Mouse (Mus musculus): ENCODE results near the gene Rasgrf1. TPM values are rescaled to one million over a fixed set of nuclear protein-coding genes. Genes with fewer than 3 reads are reported as not detected.

The Rasgrf1 gene
- polyA plus RNA-seq (2012; rRNA removed), result 124 and 142 TPM in 2 replicates

DNA sequence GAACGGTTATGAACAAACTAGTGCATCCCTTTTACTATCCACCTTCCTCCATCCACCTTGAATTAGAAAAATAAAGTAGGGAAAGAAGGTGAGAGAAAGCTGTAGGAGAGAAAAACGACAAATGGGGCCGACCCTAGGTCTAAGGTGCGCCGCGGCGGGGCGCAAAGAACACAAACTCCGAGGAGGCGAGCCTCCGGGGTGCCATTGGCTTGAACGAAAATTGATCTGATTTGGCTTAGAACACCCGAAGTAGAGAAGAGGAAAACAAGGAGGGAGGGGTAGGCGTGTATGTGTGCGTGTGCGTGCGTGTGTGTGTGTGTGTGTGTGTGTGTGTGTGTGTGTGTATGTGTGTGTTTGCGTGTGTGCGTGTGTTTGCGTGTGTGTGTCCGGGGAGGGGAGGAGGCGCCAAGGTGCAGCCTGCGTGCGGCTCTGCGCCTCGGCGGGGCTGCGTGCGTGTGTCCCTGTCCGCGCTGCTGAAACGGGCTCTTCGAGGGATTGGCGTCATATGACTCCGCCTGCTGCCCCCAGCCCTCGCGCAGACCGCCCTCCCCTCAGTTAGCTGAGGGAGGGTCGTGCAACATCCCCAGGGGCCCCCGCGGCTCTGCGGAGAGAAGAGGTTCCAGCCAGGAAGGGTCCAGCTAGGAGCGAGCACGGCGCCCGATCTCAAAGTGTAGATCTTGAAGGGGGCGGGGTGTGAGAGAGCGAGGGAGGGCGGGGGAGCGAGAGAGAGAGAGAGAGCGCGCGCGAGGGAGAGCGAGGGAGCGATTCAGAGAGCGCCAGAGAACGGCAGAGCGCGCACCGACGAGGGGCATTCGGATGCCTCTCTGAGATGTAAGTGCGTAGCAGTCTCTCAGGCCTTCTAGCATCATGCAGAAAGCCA lies at the start of gene Rasgrf1:
Rasgrf1 (plus strand) TSS at position 778 of the 880 bp plus-strand sequence.
- TF ChIP-seq CTCF (IDR thresholded peaks at IDR 0.05; ENCODE audit: extremely low read depth, insufficient read depth, low read length) (no peak), POLR2A (IDR thresholded peaks at IDR 0.05; ENCODE audit: extremely low read depth, insufficient read depth, low read length) (peak; percentile 88)
- H3K4me3 ChIP-seq (ENCODE audit: insufficient read depth, low read length), result peak within 1 kb of the TSS; percentile 85
- H3K4me1 ChIP-seq (ENCODE audit: control insufficient read depth, insufficient read depth, low read length), result no peaks in the 10 kb centered on the region
- peak within 1 kb of the TSS; percentile 51 for H3K27ac ChIP-seq (ENCODE audit: insufficient read depth, low read length)

DNA sequence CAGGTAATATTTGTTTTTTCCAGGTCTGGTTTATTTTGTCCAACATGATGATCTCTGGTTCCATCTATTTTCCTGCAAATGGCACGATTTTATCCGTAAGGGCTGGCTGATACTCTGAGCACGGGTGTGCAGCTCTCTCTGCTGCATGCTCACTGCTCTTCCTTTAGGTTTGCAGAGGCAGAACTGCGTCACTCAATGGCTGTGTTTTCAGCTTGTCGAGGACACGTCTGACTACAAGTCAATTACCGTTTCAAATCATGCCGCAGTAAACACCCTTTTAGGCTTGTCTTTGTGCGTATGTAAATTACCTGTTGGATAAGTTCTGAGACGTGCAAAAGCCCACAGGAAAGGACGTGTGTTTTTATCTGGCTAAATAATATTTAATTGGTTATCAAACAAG lies 49.6 kb upstream of the Rasgrf1 start:
- TF ChIP-seq CTCF (IDR thresholded peaks at IDR 0.05; ENCODE audit: extremely low read depth, insufficient read depth, low read length), result no peak
- no peak for TF ChIP-seq POLR2A (IDR thresholded peaks at IDR 0.05; ENCODE audit: extremely low read depth, insufficient read depth, low read length)
- Histone ChIP-seq H3K4me3 (ENCODE audit: insufficient read depth, low read length) (no peak overlapping the region), H3K4me1 (ENCODE audit: control insufficient read depth, insufficient read depth, low read length) (no peaks in the 10 kb centered on the region; the same call in 1 of the 2 replicates), H3K27ac (ENCODE audit: insufficient read depth, low read length) (no peak overlapping the region)

DNA sequence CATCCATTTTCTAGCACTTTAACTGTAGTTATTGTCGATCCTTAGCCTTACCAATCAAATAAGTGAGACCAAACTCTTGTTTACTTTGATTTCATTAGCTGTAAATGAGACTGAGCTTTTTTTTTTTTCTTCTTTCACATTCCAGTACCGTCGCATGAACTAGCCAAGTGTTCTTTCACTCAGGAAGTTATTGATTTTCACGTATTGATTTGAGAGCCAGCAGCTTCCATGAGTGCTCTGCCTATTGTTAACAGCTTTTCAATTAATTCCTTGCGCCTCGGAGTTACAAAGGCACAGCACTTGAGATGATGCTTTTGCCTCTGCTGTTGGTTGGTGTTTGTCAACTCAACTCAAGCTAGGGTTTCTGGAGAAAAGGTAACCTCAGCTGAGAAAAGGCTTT lies 49.1 kb upstream of the Rasgrf1 start:
- no peak for TF ChIP-seq CTCF (IDR thresholded peaks at IDR 0.05; ENCODE audit: extremely low read depth, insufficient read depth, low read length)
- TF ChIP-seq POLR2A (IDR thresholded peaks at IDR 0.05; ENCODE audit: extremely low read depth, insufficient read depth, low read length), result no peak
- Histone ChIP-seq H3K4me1 (ENCODE audit: control insufficient read depth, insufficient read depth, low read length) (no peaks in the 10 kb centered on the region; the same call in 1 of the 2 replicates), H3K4me3 (ENCODE audit: insufficient read depth, low read length) (no peak overlapping the region), H3K27ac (ENCODE audit: insufficient read depth, low read length) (no peak overlapping the region)

- TF ChIP-seq POLR2A (IDR thresholded peaks at IDR 0.05; ENCODE audit: extremely low read depth, insufficient read depth, low read length) (no peak), CTCF (IDR thresholded peaks at IDR 0.05; ENCODE audit: extremely low read depth, insufficient read depth, low read length) (no peak)
- Histone ChIP-seq H3K4me3 (ENCODE audit: insufficient read depth, low read length) (no peak overlapping the region), H3K4me1 (ENCODE audit: control insufficient read depth, insufficient read depth, low read length) (peaks cover 4% of the 10 kb centered on the region), H3K27ac (ENCODE audit: insufficient read depth, low read length) (no peak overlapping the region)
Observed at GRCm38 (mm10) chr9:89867141-89867540, 42.6 kb upstream of the Rasgrf1 start.

DNA sequence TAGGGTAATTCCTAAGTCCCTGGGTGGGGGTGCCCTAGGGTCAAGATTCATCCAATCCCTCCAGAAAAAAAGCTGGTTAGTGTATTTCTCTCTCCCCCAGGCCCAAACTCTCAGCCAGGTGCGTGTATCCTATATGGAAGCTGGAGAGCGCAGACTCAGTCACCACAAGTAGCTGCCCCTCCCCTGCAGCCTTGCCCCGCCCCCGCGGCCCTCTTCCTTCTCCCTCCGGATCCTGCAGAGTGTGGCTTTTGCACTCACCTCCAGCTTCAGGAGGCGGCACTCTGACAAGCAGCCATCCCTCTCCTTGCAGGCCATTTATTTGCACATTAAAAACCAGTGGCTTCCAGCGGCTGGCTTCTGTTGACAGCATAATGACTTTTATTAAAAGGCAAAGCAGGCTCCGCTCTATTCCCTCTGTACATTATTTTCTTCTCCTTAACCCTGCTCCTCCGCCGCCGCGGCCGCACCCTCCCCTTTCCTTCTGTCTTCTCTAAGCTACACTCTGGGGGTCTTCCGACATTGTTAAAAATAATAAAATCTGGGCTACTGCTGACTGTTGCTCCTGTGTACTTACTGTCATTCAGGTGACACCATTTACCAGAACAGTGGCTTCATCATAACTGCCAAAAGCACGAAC lies 41.5 kb upstream of the Rasgrf1 start:
- Histone ChIP-seq H3K4me3 (ENCODE audit: insufficient read depth, low read length) (no peak overlapping the region), H3K27ac (ENCODE audit: insufficient read depth, low read length) (no peak overlapping the region), H3K4me1 (ENCODE audit: control insufficient read depth, insufficient read depth, low read length) (peaks cover 4% of the 10 kb centered on the region)
- TF ChIP-seq POLR2A (IDR thresholded peaks at IDR 0.05; ENCODE audit: extremely low read depth, insufficient read depth, low read length) (no peak), CTCF (IDR thresholded peaks at IDR 0.05; ENCODE audit: extremely low read depth, insufficient read depth, low read length) (no peak)

DNA sequence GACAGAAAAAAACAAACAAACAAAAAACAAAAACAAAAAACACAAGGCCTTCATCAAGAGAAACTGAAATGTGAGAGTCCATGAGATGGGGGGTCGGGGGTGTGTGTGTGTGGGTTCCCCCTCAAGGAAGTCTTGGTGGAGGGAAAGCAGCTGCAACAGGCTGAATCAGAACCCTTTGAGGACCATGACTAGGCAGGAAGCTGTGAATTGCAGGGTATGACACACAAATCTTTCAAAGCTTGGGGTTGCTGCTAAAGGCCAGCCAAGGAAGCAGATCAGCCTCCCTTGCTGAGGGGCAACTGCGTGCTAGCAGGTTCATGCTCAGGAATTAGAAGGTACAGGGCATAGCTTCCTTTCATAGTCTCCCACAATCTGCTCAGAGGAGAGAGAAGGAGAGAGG lies 40.1 kb upstream of the Rasgrf1 start:
- Histone ChIP-seq H3K4me3 (ENCODE audit: insufficient read depth, low read length) (no peak overlapping the region), H3K27ac (ENCODE audit: insufficient read depth, low read length) (no peak overlapping the region), H3K4me1 (ENCODE audit: control insufficient read depth, insufficient read depth, low read length) (peaks cover 4% of the 10 kb centered on the region)
- no peak for TF ChIP-seq POLR2A (IDR thresholded peaks at IDR 0.05; ENCODE audit: extremely low read depth, insufficient read depth, low read length)
- TF ChIP-seq CTCF (IDR thresholded peaks at IDR 0.05; ENCODE audit: extremely low read depth, insufficient read depth, low read length), result no peak

- no peak for TF ChIP-seq POLR2A (IDR thresholded peaks at IDR 0.05; ENCODE audit: extremely low read depth, insufficient read depth, low read length)
- TF ChIP-seq CTCF (IDR thresholded peaks at IDR 0.05; ENCODE audit: extremely low read depth, insufficient read depth, low read length), result no peak
- Histone ChIP-seq H3K4me3 (ENCODE audit: insufficient read depth, low read length) (no peak overlapping the region), H3K4me1 (ENCODE audit: control insufficient read depth, insufficient read depth, low read length) (peaks cover 5% of the 10 kb centered on the region), H3K27ac (ENCODE audit: insufficient read depth, low read length) (no peak overlapping the region)
Observed at GRCm38 (mm10) chr9:89870531-89871150, 39.1 kb upstream of the Rasgrf1 start.

DNA sequence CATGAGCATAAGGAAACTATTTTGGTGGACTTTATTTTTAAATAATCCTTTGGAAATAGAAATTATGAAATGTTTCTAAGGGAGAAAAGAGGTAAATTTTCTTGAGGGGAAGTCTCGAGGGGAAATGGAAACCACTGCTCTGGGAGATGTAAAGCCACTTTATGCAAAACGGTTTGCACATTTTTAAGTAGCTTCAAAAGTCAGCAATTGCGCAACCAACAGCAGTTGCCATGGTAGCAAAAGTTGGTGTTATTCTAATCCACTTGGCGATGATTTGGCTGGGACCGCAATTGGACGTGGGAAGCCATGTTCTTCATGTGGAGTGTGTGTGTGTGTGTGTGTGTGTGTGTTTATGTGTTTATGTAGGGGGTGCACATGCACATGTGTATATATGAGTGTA lies 37.6 kb upstream of the Rasgrf1 start:
- TF ChIP-seq POLR2A (IDR thresholded peaks at IDR 0.05; ENCODE audit: extremely low read depth, insufficient read depth, low read length) (no peak), CTCF (IDR thresholded peaks at IDR 0.05; ENCODE audit: extremely low read depth, insufficient read depth, low read length) (no peak)
- H3K27ac ChIP-seq (ENCODE audit: insufficient read depth, low read length), result no peak overlapping the region

DNA sequence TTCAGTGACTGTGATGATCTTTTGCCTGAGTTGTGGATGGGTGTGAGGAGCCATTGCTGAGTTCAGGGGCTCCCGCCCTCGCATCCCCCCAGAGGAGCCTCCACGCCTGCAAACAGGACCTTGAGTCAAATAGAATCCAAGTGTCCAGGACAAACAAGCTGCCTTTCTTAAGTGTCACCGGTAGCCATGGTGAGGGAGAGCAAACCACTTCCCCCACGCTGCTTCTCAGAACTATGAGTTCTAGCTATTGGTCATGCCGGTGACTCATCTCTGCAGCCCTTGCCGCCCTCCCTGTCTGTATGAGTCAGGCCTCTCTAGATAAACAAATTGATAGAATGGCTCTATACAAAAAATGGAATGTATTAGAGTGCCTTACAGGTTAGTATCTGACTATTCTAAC lies 35.3 kb upstream of the Rasgrf1 start:
- H3K4me1 ChIP-seq (ENCODE audit: control insufficient read depth, insufficient read depth, low read length), result peaks cover 5% of the 10 kb centered on the region
- no peak overlapping the region for H3K4me3 ChIP-seq (ENCODE audit: insufficient read depth, low read length)
- TF ChIP-seq POLR2A (IDR thresholded peaks at IDR 0.05; ENCODE audit: extremely low read depth, insufficient read depth, low read length), result no peak
- no peak for TF ChIP-seq CTCF (IDR thresholded peaks at IDR 0.05; ENCODE audit: extremely low read depth, insufficient read depth, low read length)
- H3K27ac ChIP-seq (ENCODE audit: insufficient read depth, low read length), result no peak overlapping the region

More for the DNA sequence above, 37.6 kb upstream of the Rasgrf1 start:
- Histone ChIP-seq H3K4me1 (ENCODE audit: control insufficient read depth, insufficient read depth, low read length) (peaks cover 5% of the 10 kb centered on the region), H3K4me3 (ENCODE audit: insufficient read depth, low read length) (no peak overlapping the region)

Measured in cortical plate, adult 2 months (tissue).